Mouse (Mus musculus): ENCODE measurements around the gene Lst1.

DNA sequence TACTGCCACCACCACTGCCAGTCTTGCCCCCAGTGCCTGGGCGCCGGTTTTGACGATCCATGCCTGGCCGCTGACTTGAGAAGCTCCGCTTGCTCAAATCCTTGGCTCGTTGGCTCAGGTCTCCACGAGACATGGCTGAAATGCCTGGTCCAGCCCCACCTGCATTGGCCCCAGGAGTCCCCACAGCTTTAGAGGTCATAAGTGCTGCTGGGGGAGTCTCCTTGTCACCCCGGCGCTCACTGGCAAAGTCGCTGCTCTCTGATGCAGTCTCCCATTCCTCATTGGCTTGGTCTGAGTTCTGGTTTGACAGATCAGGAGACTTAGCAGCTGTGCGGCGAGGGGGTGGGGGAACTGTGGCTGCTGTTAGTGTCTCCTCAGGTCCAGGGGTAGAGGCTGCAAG lies 32.8 kb downstream of the Lst1 start:
- TF ChIP-seq CTCF (IDR thresholded peaks at IDR 0.05; ENCODE audit: low read depth, low read length) (no peak), EP300 (IDR thresholded peaks at IDR 0.05; ENCODE audit: insufficient read depth, low read depth, low read length) (no peak)
